Mouse (Mus musculus) embryonic fibroblast, embryonic 13.5 days (primary cell): Measurements from ENCODE around the gene Ttc39a. TPM values are rescaled to one million over a fixed set of nuclear protein-coding genes. Genes with fewer than 3 reads are reported as not detected.

Experiments used
- H3K27ac ChIP-seq: 2 replicates; pipeline ENCODE4 v1.5.1; 2012; ENCODE audit warnings: low read length, control low read depth, inconsistent platforms; ENCODE audit not compliant: insufficient read depth
- H3K4me1 ChIP-seq: 2 replicates; pipeline ENCODE4 v1.6.1; 2011; ENCODE audit warnings: low read length; ENCODE audit not compliant: control insufficient read depth, insufficient read depth
- H3K4me3 ChIP-seq: 2 replicates; pipeline ENCODE4 v1.5.1; 2011; ENCODE audit warnings: mild to moderate bottlenecking, control low read depth, low read length; ENCODE audit not compliant: insufficient read depth
- CTCF ChIP-seq: IDR thresholded peaks from 2 replicates; pipeline ENCODE4 v1.5.1; 2011; ENCODE audit warnings: mild to moderate bottlenecking, control low read depth, low read length, moderate library complexity, borderline replicate concordance; ENCODE audit not compliant: insufficient read depth
- POLR2A ChIP-seq: IDR thresholded peaks from 2 replicates; pipeline ENCODE4 v1.6.1; 2011; ENCODE audit warnings: low read depth, mild to moderate bottlenecking, control low read depth, low read length, moderate library complexity
- polyA plus RNA-seq: library from polyadenylated mRNA; stranded (reverse); fragments of >200 nt; gene quantifications from 2 replicates; pipeline ENCODE4 v1.2.4, GENCODE M21; 2011; ENCODE audit warnings: low read depth; ENCODE audit not compliant: missing spikeins, insufficient read length

Ttc39a gene
- polyA plus RNA-seq, 1 experiment = 2.7 TPM

DNA sequence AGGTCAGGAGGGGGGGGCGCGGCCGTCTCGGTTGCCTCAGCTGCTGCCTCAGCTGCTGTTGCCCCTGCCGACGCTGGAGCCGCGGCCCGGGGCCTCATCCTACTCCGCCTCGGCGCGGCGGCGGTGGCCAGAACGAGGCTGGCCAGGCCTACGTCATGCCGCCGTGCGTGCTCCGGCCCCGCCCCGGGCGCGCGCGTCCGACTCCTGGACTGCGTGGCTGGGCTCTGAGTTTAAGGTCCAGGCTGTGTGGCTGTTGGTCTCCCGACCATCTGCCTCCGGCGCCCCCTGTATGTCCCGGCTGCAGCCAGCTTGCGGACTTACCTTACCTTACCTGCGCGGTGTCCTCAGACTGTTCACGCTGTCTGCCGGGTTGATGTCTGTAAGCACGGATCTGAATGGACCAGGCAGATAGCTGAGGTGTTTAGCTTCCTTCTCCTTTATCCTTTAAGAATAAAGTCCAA is 70.2 kb downstream of the Ttc39a start:
- Histone ChIP-seq H3K27ac (peak overlapping the region; percentile 55), H3K4me3 (peak overlapping the region; percentile 80), H3K4me1 (peaks cover 3% of the 10 kb centered on the region)
- TF ChIP-seq POLR2A = peak; percentile 93
- TF ChIP-seq CTCF = 0 out of 2 replicates have a peak, but pooled peaks have one; percentile 20

DNA sequence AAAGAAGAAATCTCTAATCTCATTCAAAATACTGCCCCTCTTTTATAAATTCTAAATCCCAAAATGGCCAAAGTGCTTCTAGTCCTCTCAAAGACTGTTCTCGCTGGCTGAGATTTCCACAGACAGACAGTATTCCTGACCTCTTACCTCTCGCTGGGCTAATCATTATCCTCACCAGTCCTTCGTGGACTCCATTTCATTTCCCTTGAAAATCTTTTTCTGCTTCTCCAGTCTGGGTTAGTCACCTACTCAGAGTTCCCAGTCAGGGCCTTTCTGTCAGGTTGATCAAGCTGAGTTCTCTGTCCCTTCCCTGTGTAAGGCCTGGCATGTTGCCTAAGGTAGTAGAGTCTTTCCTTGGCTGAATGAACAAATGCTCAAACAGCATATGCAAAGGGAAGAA is 71.0 kb downstream of the Ttc39a start:
- Histone ChIP-seq H3K4me3 (no peak overlapping the region), H3K4me1 (peaks cover 5% of the 10 kb centered on the region), H3K27ac (no peak overlapping the region)
- TF ChIP-seq CTCF (no peak), POLR2A (no peak)

DNA sequence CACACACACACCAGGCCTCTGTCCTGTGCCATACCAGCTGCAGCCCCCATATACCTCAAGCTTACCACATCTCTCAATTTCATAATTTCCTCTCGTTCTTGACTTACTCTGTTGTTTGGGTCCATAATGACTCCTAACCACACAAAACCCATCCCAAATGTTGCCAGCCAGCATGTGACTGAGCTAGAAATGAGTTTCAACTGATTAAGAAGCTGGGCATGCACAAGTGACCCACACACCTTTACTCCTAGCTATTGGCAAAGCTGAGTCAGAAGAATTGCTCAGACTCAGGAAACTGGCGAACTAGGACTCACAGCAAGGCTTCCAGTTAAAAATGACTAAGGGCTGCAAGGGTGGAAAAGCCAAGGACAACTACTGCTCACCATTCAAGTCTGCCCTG is 75.0 kb downstream of the Ttc39a start:
- Histone ChIP-seq H3K4me3 (no peak overlapping the region), H3K27ac (peak overlapping the region; percentile 22; the same call in 1 of the 2 replicates), H3K4me1 (peaks cover 10% of the 10 kb centered on the region)
- TF ChIP-seq POLR2A (no peak), CTCF (no peak)

DNA sequence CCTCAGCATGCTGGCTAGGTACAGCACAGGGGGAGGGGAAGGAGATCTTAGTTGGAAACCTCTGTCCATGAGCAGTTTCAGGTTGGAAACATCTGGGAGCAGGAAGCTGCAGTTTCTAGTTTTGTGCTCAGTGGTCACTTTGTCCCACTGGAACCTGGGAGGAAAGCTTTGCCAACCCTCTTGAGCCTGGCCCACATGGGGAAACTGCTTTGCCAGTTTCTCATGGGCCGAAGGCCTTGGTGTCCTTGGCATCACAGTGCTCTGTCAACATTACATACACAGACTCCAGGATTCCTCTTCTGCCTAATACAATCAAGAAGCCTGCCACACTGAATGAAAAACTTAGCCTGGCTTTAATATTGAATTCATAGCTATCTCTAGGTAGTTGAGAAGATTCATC is 76.3 kb downstream of the Ttc39a start:
- H3K4me3 ChIP-seq = no peak overlapping the region
- TF ChIP-seq CTCF = no peak
- TF ChIP-seq POLR2A = no peak
- peaks cover 10% of the 10 kb centered on the region for H3K4me1 ChIP-seq
- H3K27ac ChIP-seq = no peak overlapping the region

DNA sequence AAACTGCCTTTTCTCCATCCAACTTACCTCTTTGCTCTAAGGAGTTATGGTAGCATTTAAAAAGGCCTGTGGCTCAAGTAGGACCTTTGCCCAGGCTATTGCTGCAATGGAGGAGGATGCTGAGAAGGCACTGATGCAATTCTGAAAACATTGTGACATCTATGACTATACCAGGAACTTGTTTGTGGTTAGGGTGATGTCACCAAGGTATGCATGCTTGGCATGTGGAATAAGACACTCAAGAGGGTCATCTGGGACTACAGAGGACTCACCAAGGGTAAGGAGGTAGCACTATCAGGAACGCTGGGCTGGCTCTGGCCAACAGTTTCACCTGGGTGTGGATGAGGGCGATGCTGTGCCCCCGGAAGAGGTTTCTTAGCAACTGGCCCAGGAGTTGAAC is 78.2 kb downstream of the Ttc39a start, which contains the start of gene Rnf11:
Gene Rnf11, minus strand, starts transcription at position 108 of the 400 bp plus-strand sequence.
- Histone ChIP-seq H3K27ac (no peak within 1 kb of the TSS), H3K4me3 (no peak within 1 kb of the TSS), H3K4me1 (peaks cover 10% of the 10 kb centered on the region)
- TF ChIP-seq POLR2A = no peak

DNA sequence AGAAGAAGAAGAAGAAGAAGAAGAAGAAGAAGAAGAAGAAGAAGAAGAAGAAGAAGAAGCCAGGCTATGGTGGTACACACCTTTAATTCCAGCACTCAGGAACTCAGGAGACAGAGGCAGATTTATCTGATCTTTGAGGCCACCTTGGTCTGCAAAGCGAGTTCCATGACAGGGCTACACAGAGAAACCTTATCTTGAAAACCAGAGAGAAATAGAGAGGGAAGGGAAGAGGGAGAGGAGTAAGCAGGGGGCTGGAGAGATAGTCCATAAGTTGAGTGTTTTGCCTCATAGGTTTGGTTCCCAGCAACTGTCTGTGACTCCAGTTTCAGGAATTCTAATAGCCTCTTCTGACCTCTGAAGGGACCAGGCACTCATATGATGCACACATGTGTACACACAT is 82.4 kb downstream of the Ttc39a start:
- TF ChIP-seq CTCF = no peak
- no peak for TF ChIP-seq POLR2A
- Histone ChIP-seq H3K27ac (no peak overlapping the region), H3K4me3 (no peak overlapping the region), H3K4me1 (peaks cover 6% of the 10 kb centered on the region; the same call in 1 of the 2 replicates)

DNA sequence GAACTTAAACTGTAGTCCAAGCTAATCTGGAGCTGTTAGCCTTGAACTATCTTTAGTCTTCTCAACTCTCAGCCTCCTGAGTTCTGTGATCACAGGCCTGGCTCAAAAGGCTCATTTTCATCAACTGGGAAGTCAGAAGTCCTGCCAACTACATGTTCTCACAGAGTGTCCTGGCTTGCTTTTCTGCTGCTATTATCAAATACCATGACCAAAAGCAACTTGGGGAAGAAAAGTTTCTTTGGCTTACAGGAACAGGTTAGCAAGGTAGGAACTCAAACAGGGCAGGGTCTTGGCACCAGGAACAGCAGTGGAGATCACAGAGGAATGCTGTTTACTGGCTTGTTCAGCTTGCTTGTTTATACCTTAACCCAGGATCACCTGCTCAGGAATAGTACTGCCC is 87.2 kb downstream of the Ttc39a start:
- Histone ChIP-seq H3K4me3 (no peak overlapping the region), H3K27ac (no peak overlapping the region), H3K4me1 (no peaks in the 10 kb centered on the region)
- TF ChIP-seq CTCF (no peak), POLR2A (no peak)

Other genes with a start within 250 kb of the Ttc39a start
- 113 and 127 TPM in 2 replicates for gene Osbpl9, start 204.4 kb upstream of the Ttc39a start, polyA plus RNA-seq
- not detected in 2 replicates for gene Calr4, start 172.1 kb upstream of the Ttc39a start, polyA plus RNA-seq
- 76.1 and 83.9 TPM in 2 replicates for gene Eps15, start 126.4 kb upstream of the Ttc39a start, polyA plus RNA-seq
- gene Rnf11, start 78.1 kb downstream of the Ttc39a start, polyA plus RNA-seq = 134 and 135 TPM in 2 replicates
- gene 4930522H14Rik, start 124.7 kb downstream of the Ttc39a start, polyA plus RNA-seq = not detected in 2 replicates